Mouse (Mus musculus): ENCODE measurements at regions not wholly inside any gene's neighbourhood (a gene's known extent, or its start where the extent isn't known, plus 50 kb on each side); places are given as distances from the start of the nearest gene placed in this dataset.

- no peaks in the 10 kb centered on the region for H3K36me3 ChIP-seq (ENCODE audit: control insufficient read depth in 1 of 2, insufficient read depth in 2 of 2, low read length in 2 of 2)
- no peaks in the 10 kb centered on the region for H3K79me2 ChIP-seq (ENCODE audit: control insufficient read depth, insufficient read depth, low read length, poor library complexity)
- peaks cover 2 to 4% of the 10 kb centered on the region in 2 experiments; a peak in 3 of 4 replicates for H3K27me3 ChIP-seq (ENCODE audit: control insufficient read depth in 1 of 2, insufficient read depth in 2 of 2, low read length in 2 of 2)
- no peaks in the 10 kb centered on the region for H3K9me3 ChIP-seq (replicated peaks; ENCODE audit: insufficient read depth, low read length)
- TF ChIP-seq CTCF (IDR thresholded peaks at IDR 0.05 in 2 of 3, conservative IDR thresholded peaks at IDR 0.05 in 1 of 3; ENCODE audit: control insufficient read depth in 1 of 3, insufficient read depth in 1 of 3, low read depth in 2 of 3, low read length in 3 of 3, poor library complexity in 1 of 3, severe bottlenecking in 1 of 3), result no peak
- TF ChIP-seq POLR2AphosphoS5 (IDR thresholded peaks at IDR 0.05; ENCODE audit: borderline replicate concordance, low read depth, low read length), result no peak
- TF ChIP-seq TBP (IDR thresholded peaks at IDR 0.05; ENCODE audit: low read depth, low read length), result no peak
- TF ChIP-seq POLR2AphosphoS2 (IDR thresholded peaks at IDR 0.05; ENCODE audit: low read length), result no peak
- H3K27ac ChIP-seq (ENCODE audit: control insufficient read depth, low read depth, low read length), result no peak overlapping the region
- no peak overlapping the region for H3K4me3 ChIP-seq (ENCODE audit: control insufficient read depth in 1 of 2, insufficient read depth in 1 of 2, low read depth in 2 of 2, low read length in 2 of 2)
- H3K4me1 ChIP-seq (ENCODE audit: control insufficient read depth in 1 of 2, insufficient read depth in 2 of 2, low read length in 2 of 2), result no peaks in the 10 kb centered on the region
- no peak for DNase-seq (ENCODE audit: low read depth, low spot score)
- no peak overlapping the region for H3K9ac ChIP-seq (ENCODE audit: control insufficient read depth, low read depth, low read length, poor library complexity, severe bottlenecking)
Measured at GRCm38 (mm10) chr17:45893094-45893493, 139.1 kb downstream of the Vegfa start.

GRCm38 (mm10) chr17:45889451-45889850, 142.7 kb downstream of the Vegfa start:
- Histone ChIP-seq H3K27me3 (ENCODE audit: control insufficient read depth in 1 of 2, insufficient read depth in 2 of 2, low read length in 2 of 2) (peaks cover 0 to 2% of the 10 kb centered on the region in 2 experiments; a peak in 3 of 4 replicates), H3K9ac (ENCODE audit: control insufficient read depth, low read depth, low read length, poor library complexity, severe bottlenecking) (no peak overlapping the region), H3K79me2 (ENCODE audit: control insufficient read depth, insufficient read depth, low read length, poor library complexity) (no peaks in the 10 kb centered on the region), H3K9me3 (replicated peaks; ENCODE audit: insufficient read depth, low read length) (no peaks in the 10 kb centered on the region), H3K27ac (ENCODE audit: control insufficient read depth, low read depth, low read length) (no peak overlapping the region), H3K36me3 (ENCODE audit: control insufficient read depth in 1 of 2, insufficient read depth in 2 of 2, low read length in 2 of 2) (no peaks in the 10 kb centered on the region), H3K4me3 (ENCODE audit: control insufficient read depth in 1 of 2, insufficient read depth in 1 of 2, low read depth in 2 of 2, low read length in 2 of 2) (no peak overlapping the region), H3K4me1 (ENCODE audit: control insufficient read depth in 1 of 2, insufficient read depth in 2 of 2, low read length in 2 of 2) (no peaks in the 10 kb centered on the region)
- TF ChIP-seq MAFK (IDR thresholded peaks at IDR 0.05; ENCODE audit: borderline replicate concordance, low read depth, low read length) (no peak), CTCF (IDR thresholded peaks at IDR 0.05 in 2 of 3, conservative IDR thresholded peaks at IDR 0.05 in 1 of 3; ENCODE audit: control insufficient read depth in 1 of 3, insufficient read depth in 1 of 3, low read depth in 2 of 3, low read length in 3 of 3, poor library complexity in 1 of 3, severe bottlenecking in 1 of 3) (no peak), TCF12 (IDR thresholded peaks at IDR 0.05; ENCODE audit: low read depth, low read length) (no peak), MXI1 (IDR thresholded peaks at IDR 0.05; ENCODE audit: low read depth, low read length) (no peak), POLR2AphosphoS5 (IDR thresholded peaks at IDR 0.05; ENCODE audit: borderline replicate concordance, low read depth, low read length) (no peak), ZNF384 (IDR thresholded peaks at IDR 0.05; ENCODE audit: low read depth, low read length) (no peak), EP300 (IDR thresholded peaks at IDR 0.05; ENCODE audit: low read depth in 1 of 2, low read length in 2 of 2) (no peak), HCFC1 (IDR thresholded peaks at IDR 0.05; ENCODE audit: low read depth, low read length) (no peak), CHD2 (IDR thresholded peaks at IDR 0.05; ENCODE audit: low read length) (no peak)
- no peak for DNase-seq (ENCODE audit: low read depth, low spot score)

GRCm38 (mm10) chr17:45889051-45889450, 143.1 kb downstream of the Vegfa start:
- Histone ChIP-seq H3K79me2 (ENCODE audit: control insufficient read depth, insufficient read depth, low read length, poor library complexity) (no peaks in the 10 kb centered on the region), H3K4me1 (ENCODE audit: control insufficient read depth in 1 of 2, insufficient read depth in 2 of 2, low read length in 2 of 2) (no peaks in the 10 kb centered on the region), H3K9me3 (replicated peaks; ENCODE audit: insufficient read depth, low read length) (no peaks in the 10 kb centered on the region), H3K9ac (ENCODE audit: control insufficient read depth, low read depth, low read length, poor library complexity, severe bottlenecking) (no peak overlapping the region), H3K36me3 (ENCODE audit: control insufficient read depth in 1 of 2, insufficient read depth in 2 of 2, low read length in 2 of 2) (no peaks in the 10 kb centered on the region), H3K4me3 (ENCODE audit: control insufficient read depth in 1 of 2, insufficient read depth in 1 of 2, low read depth in 2 of 2, low read length in 2 of 2) (no peak overlapping the region), H3K27ac (ENCODE audit: control insufficient read depth, low read depth, low read length) (no peak overlapping the region), H3K27me3 (ENCODE audit: control insufficient read depth in 1 of 2, insufficient read depth in 2 of 2, low read length in 2 of 2) (peaks cover 0 to 2% of the 10 kb centered on the region in 2 experiments; a peak in 3 of 4 replicates)
- DNase-seq (ENCODE audit: low read depth, low spot score), result no peak
- TF ChIP-seq USF2 (IDR thresholded peaks at IDR 0.05; ENCODE audit: borderline replicate concordance in 1 of 2, insufficient read depth in 1 of 2, low read depth in 1 of 2, low read length in 2 of 2), result no peak
- TF ChIP-seq SMC3 (IDR thresholded peaks at IDR 0.05; ENCODE audit: low read depth, low read length), result no peak
- no peak for TF ChIP-seq KAT2A (conservative IDR thresholded peaks at IDR 0.05; ENCODE audit: low read depth, low read length)
- TF ChIP-seq GABPA (IDR thresholded peaks at IDR 0.05; ENCODE audit: low read depth, low read length), result no peak
- TF ChIP-seq NRF1 (IDR thresholded peaks at IDR 0.05; ENCODE audit: insufficient read depth, low read depth, low read length, poor library complexity, severe bottlenecking), result no peak
